Mouse (Mus musculus): Measurements from ENCODE around the gene 9930022D16Rik. TPM values are rescaled to one million over a fixed set of nuclear protein-coding genes. Genes with fewer than 3 reads are reported as not detected.
A peak's percentile ranks its signal among the peaks of the same experiment; 100 is the strongest.

The 9930022D16Rik gene
- polyA plus RNA-seq, 2 experiments, result not detected

DNA sequence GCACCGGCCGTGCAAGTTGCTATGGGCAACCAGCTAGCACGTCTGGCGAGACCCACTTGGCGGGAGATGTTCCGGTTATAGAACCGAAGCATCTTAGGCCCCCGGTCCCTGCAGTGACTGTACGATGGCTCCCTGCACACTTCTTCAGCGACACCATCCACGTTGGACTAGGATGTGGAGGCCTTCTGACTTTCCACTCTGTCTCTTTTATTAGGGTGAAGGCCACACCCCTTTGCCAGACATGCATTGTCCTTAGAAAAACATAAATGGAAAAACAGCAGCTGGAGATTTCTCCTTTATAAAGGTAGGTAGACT lies 12.5 kb downstream of the 9930022D16Rik start:
- ATAC-seq (ENCODE audit: insufficient read depth), result no peak
- under 1% methylated on average over 11 of the region's 11 CpGs for WGBS (ENCODE audit: insufficient replicate concordance)
- TF ChIP-seq EP300 (IDR thresholded peaks at IDR 0.05; ENCODE audit: low read depth), result no peak
- no peak for TF ChIP-seq CTCF (IDR thresholded peaks at IDR 0.05; ENCODE audit: low read depth)
- Histone ChIP-seq H3K4me3 (ENCODE audit: insufficient read depth in 1 of 2, low read depth in 2 of 2, low read length in 2 of 2) (peak overlapping the region; percentile 75 to 85), H3K9me3 (ENCODE audit: control insufficient read depth, low read length) (peaks cover 2% of the 10 kb centered on the region; the same call in 1 of the 2 replicates), H3K4me2 (ENCODE audit: low read depth) (peak overlapping the region; percentile 83), H3K4me1 (replicated peaks; ENCODE audit: control insufficient read depth in 2 of 2, insufficient read depth in 2 of 2, low read length in 1 of 2) (peaks cover 12 to 18% of the 10 kb centered on the region in 2 experiments), H3K27me3 (ENCODE audit: control insufficient read depth, insufficient read depth, low read length) (no peaks in the 10 kb centered on the region), H3K27ac (peak overlapping the region; percentile 77), H3K36me3 (replicated peaks; ENCODE audit: control insufficient read depth, insufficient read depth, low read depth) (peaks cover 16% of the 10 kb centered on the region), H3K9ac (replicated peaks) (peak overlapping the region; percentile 72)
- DNase-seq (ENCODE audit: low read depth in 3 of 3, low spot score in 3 of 3), result no peak

DNA sequence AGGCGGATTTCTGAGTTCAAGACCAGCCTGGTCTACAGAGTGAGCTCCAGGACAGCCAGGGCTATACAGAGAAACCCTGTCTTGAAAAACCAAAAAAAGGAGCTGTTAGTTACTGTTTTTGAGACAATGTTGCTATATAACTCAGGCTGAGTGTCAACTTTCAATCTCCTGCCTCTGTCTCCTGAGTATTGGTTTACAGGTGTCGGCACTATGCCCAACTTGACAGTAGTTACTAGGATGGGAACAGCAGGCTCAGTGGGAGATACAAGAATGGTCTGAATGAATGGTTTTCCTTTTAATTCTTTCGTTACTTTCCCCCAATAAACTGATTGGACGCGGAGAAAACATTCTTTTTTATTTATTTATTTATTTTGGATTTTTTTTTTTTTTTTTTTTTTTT lies 13.6 kb downstream of the 9930022D16Rik start:
- H3K9me3 ChIP-seq (ENCODE audit: control insufficient read depth, low read length), result no peaks in the 10 kb centered on the region
- WGBS (ENCODE audit: insufficient replicate concordance), result 84% methylated on average over 5 of the region's 5 CpGs
- H3K36me3 ChIP-seq (replicated peaks; ENCODE audit: control insufficient read depth, insufficient read depth, low read depth), result peaks cover 16% of the 10 kb centered on the region
- no peak overlapping the region for H3K9ac ChIP-seq (replicated peaks)
- H3K4me2 ChIP-seq (ENCODE audit: low read depth), result peak overlapping the region; percentile 83
- no peak for ATAC-seq (ENCODE audit: insufficient read depth)
- no peak for DNase-seq (ENCODE audit: low read depth in 3 of 3, low spot score in 3 of 3)
- H3K27ac ChIP-seq, result no peak overlapping the region
- no peak overlapping the region for H3K4me3 ChIP-seq (ENCODE audit: insufficient read depth in 1 of 2, low read depth in 2 of 2, low read length in 2 of 2)
- no peaks in the 10 kb centered on the region for H3K27me3 ChIP-seq (ENCODE audit: control insufficient read depth, insufficient read depth, low read length)
- H3K4me1 ChIP-seq (replicated peaks; ENCODE audit: control insufficient read depth in 2 of 2, insufficient read depth in 2 of 2, low read length in 1 of 2), result peaks cover 12 to 18% of the 10 kb centered on the region in 2 experiments
- TF ChIP-seq EP300 (IDR thresholded peaks at IDR 0.05; ENCODE audit: low read depth) (no peak), CTCF (IDR thresholded peaks at IDR 0.05; ENCODE audit: low read depth) (no peak)

DNA sequence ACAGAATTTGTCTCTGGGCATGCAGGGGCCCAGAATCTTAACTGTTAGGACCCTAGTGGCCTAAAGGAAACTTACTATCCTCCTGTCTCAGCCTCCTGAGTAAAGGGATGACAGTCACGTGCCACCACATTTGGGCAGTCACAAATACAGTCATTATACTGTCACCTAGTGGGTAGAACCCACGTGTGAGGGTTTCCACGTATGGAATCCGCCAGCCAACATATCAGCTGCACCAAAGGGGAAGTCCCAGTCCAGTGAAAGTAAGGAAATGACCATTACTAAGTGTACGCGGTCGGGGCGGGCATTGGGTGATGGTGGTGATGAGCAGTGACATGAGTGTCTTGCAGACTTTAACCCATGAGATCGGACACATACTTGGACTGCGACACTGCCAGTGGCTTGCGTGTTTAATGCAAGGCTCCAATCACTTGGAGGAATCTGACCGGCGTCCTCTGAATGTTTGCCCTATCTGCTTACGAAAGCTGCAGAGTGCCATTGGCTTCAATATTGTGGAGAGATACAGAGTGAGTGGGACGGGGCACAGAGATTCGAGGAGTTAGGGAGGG lies 20.6 kb downstream of the 9930022D16Rik start:
- Histone ChIP-seq H3K9me3 (ENCODE audit: control insufficient read depth, low read length) (no peaks in the 10 kb centered on the region), H3K9ac (replicated peaks) (no peak overlapping the region), H3K4me1 (replicated peaks; ENCODE audit: control insufficient read depth in 2 of 2, insufficient read depth in 2 of 2, low read length in 1 of 2) (no peaks in the 10 kb centered on the region; a peak in 1 of 4 replicates), H3K27ac (no peak overlapping the region), H3K36me3 (replicated peaks; ENCODE audit: control insufficient read depth, insufficient read depth, low read depth) (peaks cover 13% of the 10 kb centered on the region), H3K4me2 (ENCODE audit: low read depth) (no peak overlapping the region), H3K4me3 (ENCODE audit: insufficient read depth in 1 of 2, low read depth in 2 of 2, low read length in 2 of 2) (no peak overlapping the region), H3K27me3 (ENCODE audit: control insufficient read depth, insufficient read depth, low read length) (no peaks in the 10 kb centered on the region)
- TF ChIP-seq EP300 (IDR thresholded peaks at IDR 0.05; ENCODE audit: low read depth) (no peak), CTCF (IDR thresholded peaks at IDR 0.05; ENCODE audit: low read depth) (no peak)
- ATAC-seq (ENCODE audit: insufficient read depth) (no peak), DNase-seq (ENCODE audit: low read depth in 3 of 3, low spot score in 3 of 3) (no peak)
- WGBS (ENCODE audit: insufficient replicate concordance), result 69% methylated on average over 16 of the region's 16 CpGs

DNA sequence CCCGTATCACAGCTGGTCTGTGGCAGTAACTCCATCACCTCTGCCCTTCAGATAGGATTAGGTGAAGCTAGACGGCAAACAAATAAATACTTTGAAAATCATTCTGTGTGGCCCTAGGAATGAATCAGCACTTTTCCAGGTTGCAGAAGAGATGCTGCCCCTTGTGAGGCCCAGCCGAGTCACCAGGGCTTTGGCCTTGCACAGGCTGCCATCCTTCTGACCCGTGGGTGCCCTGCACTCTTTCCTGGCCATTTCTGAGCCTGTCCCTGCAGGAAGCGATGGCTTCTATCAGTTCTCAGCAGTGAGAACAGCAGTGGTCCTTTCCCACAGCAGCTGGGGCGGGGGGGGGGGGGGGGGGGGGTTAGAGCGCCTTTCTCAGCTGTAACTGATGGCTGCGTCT lies 23.2 kb downstream of the 9930022D16Rik start:
- no peak overlapping the region for H3K4me2 ChIP-seq (ENCODE audit: low read depth)
- DNase-seq (ENCODE audit: low read depth in 3 of 3, low spot score in 3 of 3) (no peak), ATAC-seq (ENCODE audit: insufficient read depth) (no peak)
- H3K9ac ChIP-seq (replicated peaks), result no peak overlapping the region
- H3K4me3 ChIP-seq (ENCODE audit: insufficient read depth in 1 of 2, low read depth in 2 of 2, low read length in 2 of 2), result no peak overlapping the region
- peaks cover 8 to 9% of the 10 kb centered on the region in 2 experiments for H3K4me1 ChIP-seq (replicated peaks; ENCODE audit: control insufficient read depth in 2 of 2, insufficient read depth in 2 of 2, low read length in 1 of 2)
- no peaks in the 10 kb centered on the region for H3K27me3 ChIP-seq (ENCODE audit: control insufficient read depth, insufficient read depth, low read length)
- TF ChIP-seq EP300 (IDR thresholded peaks at IDR 0.05; ENCODE audit: low read depth) (no peak), CTCF (IDR thresholded peaks at IDR 0.05; ENCODE audit: low read depth) (no peak)
- H3K27ac ChIP-seq, result no peak overlapping the region
- peaks cover 5% of the 10 kb centered on the region; the same call in 1 of the 2 replicates for H3K36me3 ChIP-seq (replicated peaks; ENCODE audit: control insufficient read depth, insufficient read depth, low read depth)
- H3K9me3 ChIP-seq (ENCODE audit: control insufficient read depth, low read length), result no peaks in the 10 kb centered on the region
- 46% methylated on average over 8 of the region's 8 CpGs for WGBS (ENCODE audit: insufficient replicate concordance)

DNA sequence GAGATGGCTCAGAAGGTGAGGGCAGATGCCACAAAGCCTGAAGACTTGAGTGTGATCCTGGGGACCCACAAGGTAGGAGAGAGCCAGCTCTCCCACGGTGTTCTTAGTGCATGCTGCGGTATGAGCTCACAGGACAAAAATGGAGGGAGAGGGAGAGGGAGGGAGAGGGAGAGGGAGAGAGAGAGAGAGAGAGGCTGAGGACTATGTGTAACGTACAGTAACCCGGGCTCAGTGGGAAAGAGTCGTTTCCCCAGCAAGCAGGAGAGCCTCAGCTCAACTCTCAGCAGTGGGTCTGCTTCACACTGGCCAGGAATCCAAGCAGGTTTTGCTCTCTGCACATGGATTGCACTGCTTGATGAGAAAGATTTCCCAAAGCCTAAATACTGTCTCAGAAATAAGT lies 25.5 kb downstream of the 9930022D16Rik start:
- WGBS (ENCODE audit: insufficient replicate concordance), result 44% methylated on average over 5 of the region's 5 CpGs
- no peak for DNase-seq (ENCODE audit: low read depth in 3 of 3, low spot score in 3 of 3)
- TF ChIP-seq CTCF (IDR thresholded peaks at IDR 0.05; ENCODE audit: low read depth) (no peak), EP300 (IDR thresholded peaks at IDR 0.05; ENCODE audit: low read depth) (no peak)
- Histone ChIP-seq H3K27me3 (ENCODE audit: control insufficient read depth, insufficient read depth, low read length) (no peaks in the 10 kb centered on the region), H3K9ac (replicated peaks) (no peak overlapping the region), H3K36me3 (replicated peaks; ENCODE audit: control insufficient read depth, insufficient read depth, low read depth) (peaks cover 2% of the 10 kb centered on the region; the same call in 1 of the 2 replicates), H3K4me3 (ENCODE audit: insufficient read depth in 1 of 2, low read depth in 2 of 2, low read length in 2 of 2) (no peak overlapping the region; a peak in 1 of 4 replicates), H3K4me1 (replicated peaks; ENCODE audit: control insufficient read depth in 2 of 2, insufficient read depth in 2 of 2, low read length in 1 of 2) (peaks cover 13 to 16% of the 10 kb centered on the region in 2 experiments), H3K9me3 (ENCODE audit: control insufficient read depth, low read length) (no peaks in the 10 kb centered on the region), H3K4me2 (ENCODE audit: low read depth) (peak overlapping the region; percentile 76), H3K27ac (no peak overlapping the region)
- ATAC-seq (ENCODE audit: insufficient read depth), result no peak
